Mouse (Mus musculus): ENCODE data around the gene Ppp1r12b. TPM values are rescaled to one million over a fixed set of nuclear protein-coding genes. Genes with fewer than 3 reads are reported as not detected.

The Ppp1r12b gene
- 15.6 to 18.7 TPM (median 17.3 TPM) in 4 replicates for total RNA-seq (2023; ENCODE audit: inconsistent age)

GRCm38 (mm10) chr1:134955637-134956176 lies at the start of gene Ppp1r12b:
Gene Ppp1r12b (minus strand): TSS chr1:134955942.

GRCm38 (mm10) chr1:134962053-134962803 lies 6.5 kb upstream of the Ppp1r12b start, which contains the start of gene Ube2t:
Gene Ube2t (plus strand): TSS chr1:134962565.

Other genes starting within 250 kb of the Ppp1r12b start
- 12.2 to 20.4 TPM (median 13.1 TPM) in 4 replicates for gene Ube2t, start 6.6 kb upstream of the Ppp1r12b start, total RNA-seq (2023; ENCODE audit: inconsistent age)
- 0.06 to 0.19 TPM in 2 of 4 replicates, not detected in the others for gene Lgr6, start 149.3 kb upstream of the Ppp1r12b start, total RNA-seq (2023; ENCODE audit: inconsistent age)
- 35.6 to 37.3 TPM (median 36.4 TPM) in 4 replicates for gene Ptpn7, start 176.8 kb upstream of the Ppp1r12b start, total RNA-seq (2023; ENCODE audit: inconsistent age)
- 96.8 to 107 TPM (median 104 TPM) in 4 replicates for gene Arl8a, start 190.9 kb upstream of the Ppp1r12b start, total RNA-seq (2023; ENCODE audit: inconsistent age)
- gene Gpr37l1, start 211.7 kb upstream of the Ppp1r12b start, total RNA-seq (2023; ENCODE audit: inconsistent age): not detected in 4 replicates